Mouse (Mus musculus) small intestine, adult 2 months (tissue): ENCODE results near the gene Idh2.

Source experiments
- CTCF ChIP-seq: fragments of 200-500 bp; IDR thresholded peaks from 2 replicates; pipeline ENCODE4 v1.5.1; 2012; ENCODE audit warnings: low read depth, mild to moderate bottlenecking, control low read depth, inconsistent platforms, low read length, moderate library complexity, mixed read lengths; ENCODE audit not compliant: insufficient replicate concordance, insufficient read length; ENCODE audit errors: extremely low read depth
- POLR2A ChIP-seq: fragments of 200-500 bp; IDR thresholded peaks from 2 replicates; pipeline ENCODE4 v1.6.1; 2012; ENCODE audit warnings: low read depth, mild to moderate bottlenecking, control low read depth, inconsistent platforms, low read length, moderate library complexity

DNA sequence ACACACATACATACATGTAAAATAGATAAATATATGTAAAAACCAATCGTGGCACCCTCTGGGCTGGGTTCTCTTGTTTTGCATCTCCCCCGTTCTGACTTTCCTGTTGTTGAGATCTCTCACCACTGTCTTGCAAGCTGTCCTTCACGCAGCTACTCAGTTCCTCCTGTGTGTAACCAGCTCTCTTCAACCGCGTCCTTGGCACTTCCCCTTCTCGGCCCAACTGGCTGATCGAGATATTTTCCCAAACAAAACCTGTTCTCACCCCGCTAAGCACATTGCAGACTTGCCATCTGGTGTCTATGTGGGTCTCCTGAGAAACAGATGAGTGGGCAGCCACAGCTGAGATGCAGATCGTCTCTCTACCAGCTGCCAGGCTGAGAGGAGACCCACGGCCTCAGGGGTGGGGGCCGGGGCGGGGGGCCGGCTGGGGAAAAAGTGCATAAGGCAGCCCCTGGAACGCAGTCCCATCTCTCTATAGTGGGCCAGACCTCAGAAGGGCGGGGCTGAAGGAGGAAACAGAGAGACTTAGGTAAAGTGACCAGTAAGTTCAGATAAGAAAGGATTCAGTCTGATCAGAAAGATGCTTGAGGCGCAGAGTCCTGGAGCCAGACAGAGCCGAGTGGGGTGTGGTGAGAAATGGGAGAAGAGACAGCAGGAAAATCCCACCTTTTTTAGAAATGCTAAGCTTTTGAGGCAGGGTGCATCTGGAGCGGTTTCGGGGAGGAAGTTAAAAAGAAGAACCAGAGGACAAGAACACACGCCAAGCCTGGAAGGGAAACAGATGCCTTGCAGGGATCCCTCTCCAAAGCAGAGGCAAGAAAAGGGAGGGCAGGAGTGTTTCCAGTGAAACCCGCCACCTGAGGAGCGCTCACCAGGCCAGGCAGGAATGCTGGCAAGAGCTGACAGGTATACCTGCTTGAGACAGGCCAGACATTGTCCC lies 28.4 kb upstream of the Idh2 start:
- TF ChIP-seq CTCF = no peak
- TF ChIP-seq POLR2A = no peak
